Mouse (Mus musculus): ENCODE data around the gene Dleu7.

The Dleu7 gene

GRCm38 (mm10) chr14:62248796-62249195 lies 44.1 kb downstream of the Dleu7 start:
- TF ChIP-seq GATA4 (IDR thresholded peaks at IDR 0.05; ENCODE audit: insufficient replicate concordance, low read length) = no peak

DNA sequence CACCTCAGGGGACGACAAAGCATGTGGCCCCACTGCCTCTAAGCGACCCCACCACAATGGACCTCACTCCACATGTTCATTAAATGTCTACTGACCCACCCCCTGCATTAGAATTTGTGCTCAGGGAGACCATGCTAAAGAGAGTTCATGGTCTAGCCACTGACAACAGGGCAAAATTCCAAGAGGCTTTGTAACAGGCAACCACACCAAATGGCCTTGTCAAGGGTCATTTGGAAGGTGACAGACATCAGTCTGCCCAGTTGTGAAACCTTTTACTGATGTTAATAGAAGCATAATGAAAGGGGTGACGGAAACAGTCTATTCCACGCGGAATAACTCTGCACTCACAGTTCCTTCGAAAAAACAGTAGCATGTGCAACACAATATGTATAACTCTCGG lies 44.5 kb downstream of the Dleu7 start:
- TF ChIP-seq GATA4 (IDR thresholded peaks at IDR 0.05; ENCODE audit: insufficient replicate concordance, low read length) = no peak

- TF ChIP-seq GATA4 (IDR thresholded peaks at IDR 0.05; ENCODE audit: insufficient replicate concordance, low read length) = no peak
These were observed 47.3 kb downstream of the Dleu7 start for GRCm38 (mm10) chr14:62245557-62245956.

GRCm38 (mm10) chr14:62243530-62243929 lies 49.3 kb downstream of the Dleu7 start:
- TF ChIP-seq GATA4 (IDR thresholded peaks at IDR 0.05; ENCODE audit: insufficient replicate concordance, low read length) = no peak

- no peak for TF ChIP-seq GATA4 (IDR thresholded peaks at IDR 0.05; ENCODE audit: insufficient replicate concordance, low read length)
These were observed 56.9 kb downstream of the Dleu7 start for GRCm38 (mm10) chr14:62235969-62236368.

DNA sequence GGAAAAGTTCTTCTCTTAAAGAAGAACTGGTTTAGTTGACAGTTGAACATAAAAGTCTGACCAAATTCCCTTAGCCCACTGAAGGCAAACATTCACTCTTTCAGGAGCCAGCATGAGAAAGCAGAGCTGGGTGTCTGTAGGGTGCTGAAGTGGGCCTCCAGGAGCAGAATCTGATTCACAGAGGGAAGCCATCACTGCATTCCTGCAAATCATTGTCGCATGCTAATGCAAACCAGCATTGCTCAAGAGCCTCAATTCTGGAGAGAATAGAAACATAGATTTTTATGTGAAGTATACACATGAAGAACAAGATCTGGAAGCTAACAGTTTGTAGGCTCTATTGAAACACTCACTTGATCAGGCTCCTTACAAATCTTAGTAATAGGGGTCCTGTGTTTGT lies 57.6 kb downstream of the Dleu7 start:
- no peak for TF ChIP-seq GATA4 (IDR thresholded peaks at IDR 0.05; ENCODE audit: insufficient replicate concordance, low read length)

DNA sequence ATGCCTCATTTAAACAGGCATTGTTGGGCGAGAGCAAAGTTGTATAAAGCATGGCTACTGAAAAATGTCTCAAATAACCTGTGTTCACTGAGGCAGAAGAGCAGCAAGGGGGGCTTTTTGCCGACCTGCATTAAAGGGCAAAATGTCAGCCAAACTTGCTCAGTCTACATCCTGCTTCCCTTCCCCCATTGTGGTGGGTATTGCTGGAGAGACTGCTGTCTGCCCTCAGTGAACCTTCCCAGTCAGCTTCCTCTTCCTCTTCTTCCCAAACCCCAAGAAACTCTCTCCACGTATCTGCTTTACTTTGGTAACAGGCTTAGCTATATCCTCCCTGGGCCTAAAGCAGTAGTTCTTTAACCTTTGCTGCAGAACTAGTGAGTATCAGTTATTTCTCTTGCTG lies 61.9 kb downstream of the Dleu7 start:
- no peak for TF ChIP-seq GATA4 (IDR thresholded peaks at IDR 0.05; ENCODE audit: insufficient replicate concordance, low read length)

DNA sequence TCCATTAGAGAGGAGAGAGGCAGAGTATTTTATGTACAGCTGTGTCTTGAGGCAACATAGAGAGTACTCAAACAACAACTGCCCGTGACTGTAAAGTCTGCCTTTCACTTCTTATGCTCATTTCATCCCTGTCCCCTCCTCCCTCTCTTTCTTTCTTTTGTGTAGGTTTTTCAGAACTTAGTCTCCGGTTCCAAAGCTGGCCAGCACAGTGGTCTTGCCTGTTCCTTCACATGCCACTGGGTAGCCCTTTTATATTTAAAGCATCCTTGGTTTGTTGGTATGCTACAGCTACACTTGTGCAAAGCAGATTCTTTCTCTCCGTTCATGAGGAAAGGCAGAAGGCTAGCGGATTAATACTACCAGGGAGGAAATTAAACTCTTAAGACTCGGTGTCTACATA lies 65.7 kb downstream of the Dleu7 start:
- no peak for TF ChIP-seq GATA4 (IDR thresholded peaks at IDR 0.05; ENCODE audit: insufficient replicate concordance, low read length)

DNA sequence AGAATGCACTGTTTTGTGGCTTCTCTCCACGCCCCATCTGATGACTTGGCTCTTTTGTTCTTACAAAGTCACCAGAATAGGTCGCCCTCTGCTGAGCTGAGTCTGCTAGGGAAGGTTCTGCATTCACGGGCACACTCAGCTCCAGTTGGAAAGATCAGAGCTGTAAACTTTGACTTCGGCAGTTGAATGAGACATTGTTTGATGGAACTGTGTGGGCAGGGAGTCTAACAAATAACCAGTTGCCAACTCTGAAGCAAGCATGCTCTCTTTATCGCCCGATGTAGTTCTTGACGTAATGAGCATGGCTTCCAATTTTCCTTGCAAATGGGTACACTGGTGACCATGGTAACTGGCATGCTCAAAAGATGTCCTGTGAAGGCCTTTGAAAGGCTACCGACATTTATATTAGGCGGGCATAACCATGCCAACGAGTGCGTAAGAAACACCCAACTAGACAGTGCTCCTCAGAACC lies 66.2 kb downstream of the Dleu7 start:
- no peak for TF ChIP-seq GATA4 (IDR thresholded peaks at IDR 0.05; ENCODE audit: insufficient replicate concordance, low read length)

All from liver, adult (tissue).